ENCODE assay signal across 27 mouse cellular contexts in genomic region chr11:6834636-6835035, GRCm38 (mm10). TPM values are rescaled to one million over a fixed set of nuclear protein-coding genes. Genes with fewer than 3 reads are reported as not detected.
"Had no signal": no experiment of that assay in that cellular context is flagged by ENCODE, and none has a peak within 500 bp of the region (broad histone marks: within the 10 kb centered on the region; RNA-seq: fewer than 3 reads in every experiment).

No protein-coding gene starts in this region.

- H3K4me3 ChIP-seq: midbrain, embryonic 10.5 days; midbrain, embryonic 13.5 days; midbrain, embryonic 15.5 days; myocyte; neural tube, embryonic 13.5 days; neural tube, embryonic 15.5 days had no signal

- H3K4me2 ChIP-seq: lung, embryonic 14.5 days; midbrain, embryonic 13.5 days; midbrain, embryonic 15.5 days; neural tube, embryonic 13.5 days; neural tube, embryonic 15.5 days had no signal

- H3K27ac ChIP-seq: midbrain, embryonic 10.5 days; midbrain, embryonic 13.5 days; midbrain, embryonic 15.5 days; neural tube, embryonic 13.5 days; neural tube, embryonic 15.5 days had no signal

- H3K36me3 ChIP-seq: midbrain, embryonic 10.5 days; midbrain, embryonic 13.5 days; midbrain, embryonic 15.5 days; neural tube, embryonic 13.5 days; neural tube, embryonic 15.5 days had no signal

- H3K27me3 ChIP-seq: midbrain, embryonic 13.5 days; midbrain, embryonic 15.5 days; neural tube, embryonic 13.5 days; neural tube, embryonic 15.5 days had no signal

- H3K9me3 ChIP-seq: midbrain, embryonic 10.5 days; midbrain, embryonic 13.5 days; midbrain, embryonic 15.5 days; neural tube, embryonic 13.5 days; neural tube, embryonic 15.5 days had no signal

- DNase-seq: lung, adult 18-20 months; lung, embryonic 14.5 days; lung, postnatal 10 days; lung, postnatal 4 days; retina, postnatal 1 day; right cerebral cortex, adult 18-20 months; right cerebral cortex, postnatal 25 days; right cerebral cortex, postnatal 4 days; spleen, adult 18-20 months; thymus, adult 18-20 months; thymus, postnatal 14 days; thymus, postnatal 36 days had no signal

- ATAC-seq: midbrain, embryonic 13.5 days; midbrain, embryonic 15.5 days had no signal

- H3K9ac ChIP-seq: lung, embryonic 14.5 days; midbrain, embryonic 13.5 days; midbrain, embryonic 15.5 days; neural tube, embryonic 13.5 days; neural tube, embryonic 15.5 days had no signal

- H3K4me1 ChIP-seq: midbrain, embryonic 10.5 days; midbrain, embryonic 13.5 days; midbrain, embryonic 15.5 days; neural tube, embryonic 13.5 days; neural tube, embryonic 15.5 days had no signal

RNA-seq across cellular contexts. Expression of gene Gm11983, which starts 2.8 kb away (rescaled TPM):
- total RNA-seq: megakaryocyte, adult 5-6 weeks; megakaryocyte-erythroid progenitor cell, adult 5-6 weeks had no signal
- polyA plus RNA-seq: liver, embryonic 16.5 days; lung, embryonic 14.5 days; lung, embryonic 16.5 days; midbrain, embryonic 10.5 days; midbrain, embryonic 13.5 days; midbrain, embryonic 15.5 days; myocyte; neural tube, embryonic 11.5 days; neural tube, embryonic 13.5 days; neural tube, embryonic 15.5 days; small intestine, adult 2 months; stomach, embryonic 14.5 days; stomach, embryonic 16.5 days; thymus, postnatal 0 days had no signal
